Mouse (Mus musculus) CH12.LX (cell line): ENCODE measurements around the gene Eef1akmt1. TPM values are rescaled to one million over a fixed set of nuclear protein-coding genes. Genes with fewer than 3 reads are reported as not detected.

Source experiments
- DNase-seq: peaks from one replicate; pipeline ENCODE4 v3.0.0-alpha.2; 2013; ENCODE audit errors: extremely low read depth
- H3K27ac ChIP-seq: 2 replicates; pipeline ENCODE4 v1.5.1; 2012; ENCODE audit warnings: low read depth, mild to moderate bottlenecking, control low read depth, moderate library complexity; ENCODE audit not compliant: insufficient read depth
- H3K27me3 ChIP-seq: replicated peaks from 2 replicates; pipeline ENCODE3; 2012; ENCODE audit warnings: inconsistent platforms
- H3K36me3 ChIP-seq, 2 experiments: replicated peaks in 1 of 2; 2 replicates each; pipeline versions ENCODE3 to v1.6.1; 2012; ENCODE audit warnings: inconsistent platforms in 1 of 2, low read length in 1 of 2, mild to moderate bottlenecking in 1 of 2, mixed read lengths in 1 of 2, moderate library complexity in 1 of 2; ENCODE audit not compliant: control insufficient read depth in 1 of 2, insufficient read depth in 1 of 2
- H3K4me1 ChIP-seq, 2 experiments: 2 replicates each; pipeline ENCODE4 v1.6.1; 2012; ENCODE audit warnings: inconsistent platforms in 1 of 2, moderate library complexity in 1 of 2; ENCODE audit not compliant: insufficient read depth in 2 of 2, control insufficient read depth in 1 of 2
- H3K4me2 ChIP-seq: 2 replicates; pipeline ENCODE4 v1.6.1; 2012; ENCODE audit warnings: low read depth, mild to moderate bottlenecking, control low read depth; ENCODE audit not compliant: poor library complexity, insufficient read depth, severe bottlenecking
- H3K4me3 ChIP-seq, 3 experiments: fragments of 150-350 bp in 1 of 3; sonication (generic) in 1 of 3; replicated peaks in 1 of 3; 2 replicates each; pipeline versions ENCODE3 to v1.5.1; 2011 to 2012; ENCODE audit warnings: low read depth in 2 of 3, low read length in 2 of 3, mild to moderate bottlenecking in 2 of 3, moderate library complexity in 2 of 3, control low read depth in 1 of 3, improper control_type of control experiment in 1 of 3, inconsistent platforms in 1 of 3, mixed read lengths in 1 of 3; ENCODE audit not compliant: poor library complexity in 1 of 3
- H3K79me2 ChIP-seq: replicated peaks from 2 replicates; pipeline ENCODE4 v1.6.1; 2012; ENCODE audit warnings: mild to moderate bottlenecking, moderate library complexity; ENCODE audit not compliant: control insufficient read depth, poor library complexity, insufficient read depth, severe bottlenecking; ENCODE audit errors: extremely low read depth
- H3K9ac ChIP-seq: 2 replicates; pipeline ENCODE4 v1.6.1; 2012; ENCODE audit warnings: low read depth, mild to moderate bottlenecking, control low read depth, moderate library complexity; ENCODE audit not compliant: insufficient read depth
- H3K9me3 ChIP-seq: replicated peaks from 2 replicates; pipeline ENCODE3; 2012; ENCODE audit warnings: low read length, inconsistent platforms, mixed read lengths
- BHLHE40 ChIP-seq: IDR thresholded peaks from 2 replicates; pipeline ENCODE4 v1.6.1; 2011; ENCODE audit warnings: mild to moderate bottlenecking, low read depth, low read length, improper control_type of control experiment
- CTCF ChIP-seq, 2 experiments: IDR thresholded peaks in 1 of 2; conservative IDR thresholded peaks in 1 of 2; 2 replicates each; pipeline ENCODE4 v1.5.1; 2011 to 2012; ENCODE audit warnings: low read depth in 2 of 2, low read length in 2 of 2, improper control_type of control experiment in 1 of 2, inconsistent platforms in 1 of 2, mild to moderate bottlenecking in 1 of 2, moderate library complexity in 1 of 2
- E2F4 ChIP-seq: IDR thresholded peaks from 2 replicates; pipeline ENCODE4 v1.6.1; 2011; ENCODE audit warnings: low read depth, low read length, improper control_type of control experiment; ENCODE audit not compliant: insufficient replicate concordance
- ELF1 ChIP-seq: IDR thresholded peaks from 2 replicates; pipeline ENCODE4 v1.6.1; 2014; ENCODE audit warnings: low read depth, mild to moderate bottlenecking, inconsistent platforms, low read length, improper control_type of control experiment
- EP300 ChIP-seq: IDR thresholded peaks from 2 replicates; pipeline ENCODE4 v1.6.1; 2011; ENCODE audit warnings: low read length, improper control_type of control experiment
- ETS1 ChIP-seq: conservative IDR thresholded peaks from 2 replicates; pipeline ENCODE4 v1.6.1; 2012; ENCODE audit warnings: low read depth, mild to moderate bottlenecking, inconsistent platforms, low read length, improper control_type of control experiment, moderate library complexity
- GABPA ChIP-seq: IDR thresholded peaks from 2 replicates; pipeline ENCODE4 v1.6.1; 2012; ENCODE audit warnings: low read depth, low read length, improper control_type of control experiment, inconsistent platforms; ENCODE audit not compliant: insufficient replicate concordance
- IRF4 ChIP-seq: IDR thresholded peaks from 2 replicates; pipeline ENCODE4 v1.6.1; 2014; ENCODE audit warnings: low read depth, mild to moderate bottlenecking, inconsistent platforms, low read length, improper control_type of control experiment
- JUN ChIP-seq: IDR thresholded peaks from 2 replicates; pipeline ENCODE4 v1.6.1; 2011; ENCODE audit warnings: low read depth, mild to moderate bottlenecking, low read length, improper control_type of control experiment, moderate library complexity; ENCODE audit not compliant: insufficient read depth
- KAT2A ChIP-seq: IDR thresholded peaks from 2 replicates; pipeline ENCODE4 v1.6.1; 2012; ENCODE audit warnings: low read length, improper control_type of control experiment, inconsistent platforms; ENCODE audit not compliant: insufficient replicate concordance
- MAX ChIP-seq: IDR thresholded peaks from 2 replicates; pipeline ENCODE4 v1.6.1; 2011; ENCODE audit warnings: low read length, improper control_type of control experiment
- MXI1 ChIP-seq: IDR thresholded peaks from 2 replicates; pipeline ENCODE4 v1.6.1; 2011; ENCODE audit warnings: mild to moderate bottlenecking, low read depth, low read length, improper control_type of control experiment
- NELFE ChIP-seq: IDR thresholded peaks from 2 replicates; pipeline ENCODE4 v1.6.1; 2011; ENCODE audit warnings: low read depth, low read length, improper control_type of control experiment
- NRF1 ChIP-seq: IDR thresholded peaks from 2 replicates; pipeline ENCODE4 v1.6.1; 2014; ENCODE audit warnings: low read depth, mild to moderate bottlenecking, inconsistent platforms, low read length, improper control_type of control experiment, moderate library complexity
- POLR2A ChIP-seq: IDR thresholded peaks from 2 replicates; pipeline ENCODE4 v1.6.1; 2011; ENCODE audit warnings: low read depth, mild to moderate bottlenecking, improper control_type of control experiment, low read length
- POLR2AphosphoS2 ChIP-seq: IDR thresholded peaks from 2 replicates; pipeline ENCODE4 v1.6.1; 2011; ENCODE audit warnings: low read depth, low read length, improper control_type of control experiment
- RCOR1 ChIP-seq: conservative IDR thresholded peaks from 2 replicates; pipeline ENCODE4 v1.6.1; 2012; ENCODE audit warnings: low read depth, mild to moderate bottlenecking, inconsistent platforms, low read length, improper control_type of control experiment
- TBP ChIP-seq: conservative IDR thresholded peaks from 2 replicates; pipeline ENCODE4 v1.6.1; 2011; ENCODE audit warnings: low read depth, low read length, improper control_type of control experiment
- TCF12 ChIP-seq: IDR thresholded peaks from 2 replicates; pipeline ENCODE4 v1.6.1; 2014; ENCODE audit warnings: low read depth, mild to moderate bottlenecking, inconsistent platforms, low read length, improper control_type of control experiment
- UBTF ChIP-seq: IDR thresholded peaks from 2 replicates; pipeline ENCODE4 v1.6.1; 2012; ENCODE audit warnings: low read depth, mild to moderate bottlenecking, inconsistent platforms, low read length, improper control_type of control experiment, moderate library complexity
- USF2 ChIP-seq: conservative IDR thresholded peaks from 2 replicates; pipeline ENCODE4 v1.6.1; 2011; ENCODE audit warnings: low read depth, low read length, improper control_type of control experiment
- ZC3H11A ChIP-seq: IDR thresholded peaks from 2 replicates; pipeline ENCODE4 v1.6.1; 2012; ENCODE audit warnings: low read depth, mild to moderate bottlenecking, inconsistent platforms, low read length, improper control_type of control experiment
- ZKSCAN1 ChIP-seq: IDR thresholded peaks from 2 replicates; pipeline ENCODE4 v1.6.1; 2012; ENCODE audit warnings: low read depth, inconsistent platforms, low read length, improper control_type of control experiment, borderline replicate concordance
- dilution Hi-C: fragments of 300-500 bp; cut with MboI; formaldehyde crosslinking; loops from 2 replicates; pipeline ENCODE4 v1.14.3; 2020; ENCODE audit warnings: low sequenced_read_pairs; ENCODE audit not compliant: extremely low pct_unique_long_range_greater_than_20kb, extremely low pct_ligation_motif_present
- in situ Hi-C: fragments of 300-500 bp; cut with MboI; formaldehyde crosslinking; loops from 3 replicates; pipeline ENCODE4 v1.14.3; 2019; ENCODE audit warnings: low sequenced_read_pairs, low pct_ligation_motif_present, low pct_unique_long_range_greater_than_20kb, mixed read lengths
- polyA plus RNA-seq: library from polyadenylated mRNA; unstranded; fragments of >175 nt; gene quantifications from 2 replicates; pipeline ENCODE4 v1.2.1, GENCODE M21; 2012; ENCODE audit warnings: low read depth; ENCODE audit not compliant: insufficient read length
- total RNA-seq, 2 experiments: library from RNA; depleted of rRNA; stranded (reverse); fragments of 300-350 nt in 1 of 2; fragments of >200 nt in 1 of 2; gene quantifications; 2 replicates each; pipeline ENCODE4 v1.2.3; 2012 to 2014

Eef1akmt1 gene
- total and polyA plus RNA-seq, 3 experiments: 52.2 to 105 (median 74.5) TPM

GRCm38 (mm10) chr14:57536820-57537219 lies 34.6 kb downstream of the Eef1akmt1 start:
- no peak for DNase-seq
- H3K4me3 ChIP-seq: no peak overlapping the region

GRCm38 (mm10) chr14:57535646-57536045 lies 35.8 kb downstream of the Eef1akmt1 start:
- no peak for DNase-seq
- H3K4me1 ChIP-seq: peaks cover 0 to 9% of the 10 kb centered on the region in 2 experiments; a peak in 2 of 4 replicates
- TF ChIP-seq RCOR1: no peak
- no peak for TF ChIP-seq E2F4
- no peak for TF ChIP-seq NRF1
- no peak for TF ChIP-seq ELF1
- TF ChIP-seq ETS1: no peak
- TF ChIP-seq IRF4: no peak
- TF ChIP-seq MAX: no peak
- TF ChIP-seq POLR2A: no peak
- no peak for TF ChIP-seq ZC3H11A
- TF ChIP-seq MXI1: no peak
- dilution Hi-C loops: no loop called here
- in situ Hi-C loops: no loop called here
- no peak overlapping the region for H3K27ac ChIP-seq
- H3K4me3 ChIP-seq: no peak overlapping the region
- H3K4me2 ChIP-seq: no peak overlapping the region
- peaks cover 3% of the 10 kb centered on the region for H3K27me3 ChIP-seq
- H3K36me3 ChIP-seq: no peaks in the 10 kb centered on the region
- no peak overlapping the region for H3K9ac ChIP-seq
- no peaks in the 10 kb centered on the region for H3K9me3 ChIP-seq
- no peaks in the 10 kb centered on the region for H3K79me2 ChIP-seq

More at GRCm38 (mm10) chr14:57536820-57537219, 34.6 kb downstream of the Eef1akmt1 start:
- Histone ChIP-seq H3K4me2 (no peak overlapping the region), H3K27ac (no peak overlapping the region), H3K27me3 (peaks cover 3% of the 10 kb centered on the region), H3K9ac (no peak overlapping the region), H3K9me3 (no peaks in the 10 kb centered on the region)
- in situ Hi-C loops: no loop called here
- TF ChIP-seq ZKSCAN1 (no peak), UBTF (no peak), KAT2A (no peak), MXI1 (no peak), TBP (no peak), ETS1 (no peak), EP300 (no peak), CTCF (conservative IDR thresholded peaks at IDR 0.05 in 1 of 2, IDR thresholded peaks at IDR 0.05 in 1 of 2; ENCODE audit: low read depth in 2 of 2, low read length in 2 of 2) (no peak), BHLHE40 (no peak), TCF12 (no peak), E2F4 (no peak), NELFE (no peak), USF2 (no peak), GABPA (no peak), POLR2AphosphoS2 (no peak), JUN (no peak), MAX (no peak)
- TF ChIP-seq, all 38 proteins: peak for 0
- dilution Hi-C loops: no loop called here
- H3K4me1 ChIP-seq: peaks cover 0 to 9% of the 10 kb centered on the region in 2 experiments; a peak in 2 of 4 replicates
- no peaks in the 10 kb centered on the region for H3K36me3 ChIP-seq
- H3K79me2 ChIP-seq: no peaks in the 10 kb centered on the region
